Mouse (Mus musculus) heart, embryonic 14.5 days (tissue): ENCODE data around the gene Nsmf. TPM values are rescaled to one million over a fixed set of nuclear protein-coding genes. Genes with fewer than 3 reads are reported as not detected.

ENCODE experiments used
- ATAC-seq: fragments of 200-750 bp; cut with Nextera tagmentation; 2 replicates; pipeline ENCODE4 v1.8.0; 2017; ENCODE audit warnings: low read depth, moderate TSS enrichment; ENCODE audit not compliant: insufficient number of reproducible peaks, insufficient read depth, low FRiP score
- H3K27ac ChIP-seq, 2 experiments: fragments of 200-500 bp in 1 of 2; fragments of 300-500 bp in 1 of 2; sonication (generic) in 1 of 2; replicated peaks in 1 of 2; 2 replicates each; pipeline ENCODE4 v1.5.1; 2012 to 2014; ENCODE audit warnings: low read depth in 2 of 2, low read length in 2 of 2, control low read depth in 1 of 2, mild to moderate bottlenecking in 1 of 2, mixed read lengths in 1 of 2; ENCODE audit not compliant: control insufficient read depth in 1 of 2, insufficient read depth in 1 of 2
- H3K27me3 ChIP-seq: fragments of 300-500 bp; sonication (generic); 2 replicates; pipeline ENCODE4 v1.6.1; 2014; ENCODE audit warnings: mild to moderate bottlenecking, low read length, control low read depth; ENCODE audit not compliant: control insufficient read depth, insufficient read depth
- H3K36me3 ChIP-seq: fragments of 300-500 bp; sonication (generic); 2 replicates; pipeline ENCODE4 v1.6.1; 2014; ENCODE audit warnings: mild to moderate bottlenecking, control low read depth, low read length, mixed read lengths; ENCODE audit not compliant: control insufficient read depth, insufficient read depth
- H3K4me1 ChIP-seq, 2 experiments: fragments of 200-500 bp in 1 of 2; fragments of 300-500 bp in 1 of 2; sonication (generic) in 1 of 2; 2 replicates each; pipeline ENCODE4 v1.6.1; 2012 to 2014; ENCODE audit warnings: low read length in 2 of 2, control low read depth in 1 of 2, mixed read lengths in 1 of 2; ENCODE audit not compliant: control insufficient read depth in 2 of 2, insufficient read depth in 2 of 2
- H3K4me2 ChIP-seq: fragments of 300-500 bp; sonication (generic); 2 replicates; pipeline ENCODE4 v1.6.1; 2014; ENCODE audit warnings: mild to moderate bottlenecking, low read length
- H3K4me3 ChIP-seq, 2 experiments: fragments of 200-500 bp in 1 of 2; fragments of 300-500 bp in 1 of 2; sonication (generic) in 1 of 2; 2 replicates each; pipeline ENCODE4 v1.5.1; 2012 to 2014; ENCODE audit warnings: low read length in 2 of 2, mild to moderate bottlenecking in 2 of 2, control low read depth in 1 of 2, low read depth in 1 of 2, moderate library complexity in 1 of 2; ENCODE audit not compliant: control insufficient read depth in 1 of 2, insufficient read depth in 1 of 2
- H3K9ac ChIP-seq: fragments of 300-500 bp; sonication (generic); 2 replicates; pipeline ENCODE4 v1.6.1; 2014; ENCODE audit warnings: mild to moderate bottlenecking, low read length
- H3K9me3 ChIP-seq: fragments of 300-500 bp; sonication (generic); 2 replicates; pipeline ENCODE4 v1.6.1; 2016; ENCODE audit warnings: low read length, control low read depth; ENCODE audit not compliant: control insufficient read depth
- WGBS: fragments of 180-500 bp; shearing (Covaris S2); extraction: QIAGEN DNeasy Blood & Tissue Kit; methylation state at CpG from one replicate; pipeline ENCODE4 v1.1.7; 2014; 5-methylcytosine and 5-hydroxymethylcytosine counted together
- polyA plus RNA-seq: library from polyadenylated mRNA; unstranded; fragments of >200 nt; fragmentation: Nextera tagmentation; extraction: Ambion mirVana; gene quantifications from 2 replicates; pipeline ENCODE4 v1.2.1, GENCODE M21; 2014

Gene Nsmf
- polyA plus RNA-seq, 1 experiment from 2014 or later: 48.1 TPM

DNA sequence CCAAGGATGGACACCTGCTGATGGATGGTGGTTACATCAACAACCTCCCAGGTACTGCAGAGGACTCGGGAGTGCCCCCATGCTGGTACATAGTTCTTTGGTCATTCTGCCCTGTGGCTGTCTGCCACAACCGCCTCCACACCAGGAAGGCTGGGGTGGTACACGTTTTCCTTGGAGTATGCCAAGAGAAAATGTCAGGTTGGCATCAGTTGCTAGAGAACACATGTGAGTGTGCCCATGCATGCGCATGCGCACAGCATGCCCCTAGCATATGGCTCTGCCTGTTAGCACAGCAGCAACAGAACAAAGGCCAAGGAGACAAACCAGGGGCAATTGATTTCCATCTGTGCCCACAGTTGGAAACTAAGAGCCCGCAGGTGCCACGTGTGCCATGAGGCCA lies 3.2 kb upstream of the Nsmf start:
- peaks cover 9 to 10% of the 10 kb centered on the region in 2 experiments for H3K4me1 ChIP-seq
- H3K4me3 ChIP-seq: no peak overlapping the region
- WGBS: 91% methylated on average over 7 of the region's 7 CpGs
- 0 out of 2 replicates have a peak, but pooled peaks cover 5% of the 10 kb centered on the region for H3K36me3 ChIP-seq
- no peak overlapping the region for H3K9ac ChIP-seq
- no peak overlapping the region for H3K4me2 ChIP-seq
- H3K27ac ChIP-seq: no peak overlapping the region
- no peak for ATAC-seq
- H3K9me3 ChIP-seq: no peaks in the 10 kb centered on the region
- H3K27me3 ChIP-seq: no peaks in the 10 kb centered on the region

DNA sequence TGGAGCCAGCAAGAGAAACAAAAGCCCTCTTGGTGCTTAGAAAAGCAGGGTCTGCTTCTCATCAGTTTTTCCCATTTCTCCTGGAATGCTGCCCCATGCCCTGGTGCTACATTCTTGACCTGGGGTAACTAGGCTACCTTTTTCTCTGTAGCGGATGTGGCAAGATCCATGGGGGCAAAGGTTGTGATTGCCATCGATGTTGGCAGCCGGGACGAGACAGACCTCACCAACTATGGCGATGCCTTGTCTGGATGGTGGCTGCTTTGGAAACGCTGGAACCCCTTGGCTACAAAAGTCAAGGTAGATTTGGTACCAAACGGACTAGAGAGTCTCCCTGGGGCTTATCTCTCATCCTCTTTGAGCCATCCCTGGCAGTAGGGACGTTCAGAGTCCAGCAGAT lies 2.7 kb upstream of the Nsmf start:
- no peaks in the 10 kb centered on the region for H3K9me3 ChIP-seq

DNA sequence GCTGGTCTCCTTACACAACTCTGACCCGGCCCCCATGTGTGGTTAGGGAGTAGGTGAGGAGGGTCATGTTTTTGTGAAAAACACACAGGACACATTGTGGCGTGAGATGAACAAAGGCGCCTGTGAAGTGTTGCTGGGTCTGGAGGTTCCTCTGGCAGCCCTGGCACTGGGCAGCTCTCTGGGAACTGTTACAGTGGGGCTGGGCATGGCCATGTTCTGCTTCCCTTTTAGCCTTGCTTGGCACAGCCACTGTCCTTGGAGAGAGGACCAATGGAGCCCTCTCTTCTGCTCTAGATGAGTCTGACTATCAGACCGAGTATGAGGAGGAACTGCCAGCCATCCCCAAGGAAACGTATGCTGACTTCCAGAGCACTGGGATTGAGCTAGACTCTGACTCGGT lies 1.1 kb upstream of the Nsmf start:
- no peak overlapping the region for H3K9ac ChIP-seq
- H3K4me2 ChIP-seq: no peak overlapping the region
- H3K36me3 ChIP-seq: peaks cover 20% of the 10 kb centered on the region
- H3K27me3 ChIP-seq: no peaks in the 10 kb centered on the region
- peaks cover 9 to 10% of the 10 kb centered on the region in 2 experiments for H3K4me1 ChIP-seq
- no peak overlapping the region for H3K4me3 ChIP-seq
- H3K9me3 ChIP-seq: no peaks in the 10 kb centered on the region
- ATAC-seq: no peak
- WGBS: 80% methylated on average over 6 of the region's 6 CpGs
- H3K27ac ChIP-seq: no peak overlapping the region

More for the DNA sequence above, 2.7 kb upstream of the Nsmf start:
- ATAC-seq: no peak
- H3K4me2 ChIP-seq: no peak overlapping the region
- no peak overlapping the region for H3K9ac ChIP-seq
- 85% methylated on average over 8 of the region's 8 CpGs for WGBS
- no peak overlapping the region for H3K4me3 ChIP-seq
- H3K27ac ChIP-seq: no peak overlapping the region
- H3K36me3 ChIP-seq: peaks cover 9% of the 10 kb centered on the region; the same call in 1 of the 2 replicates
- no peaks in the 10 kb centered on the region for H3K27me3 ChIP-seq
- H3K4me1 ChIP-seq: peaks cover 9 to 10% of the 10 kb centered on the region in 2 experiments

DNA sequence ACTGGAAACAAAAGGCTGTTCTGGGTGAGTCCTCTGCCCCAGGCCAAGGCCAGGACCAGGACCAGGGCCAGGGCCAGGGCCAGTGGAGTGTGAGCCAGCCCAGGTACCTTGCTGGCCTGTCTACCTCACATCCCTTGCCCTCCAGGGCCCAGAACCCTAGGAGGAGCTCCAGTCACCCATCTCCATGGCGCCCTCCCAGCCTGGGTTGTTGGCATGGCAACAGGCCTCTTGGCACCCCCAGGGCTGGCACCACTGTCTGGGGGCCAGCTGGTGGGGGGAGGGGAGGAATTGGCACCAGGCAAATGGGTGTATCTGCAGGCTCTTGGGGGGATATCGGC lies 882 bp downstream of the Nsmf start:
- Histone ChIP-seq H3K4me3 (peak overlapping the region; percentile 57 to 88), H3K27ac (no peak overlapping the region), H3K27me3 (no peaks in the 10 kb centered on the region), H3K36me3 (peaks cover 33% of the 10 kb centered on the region), H3K9ac (peak overlapping the region; percentile 77), H3K4me2 (peak overlapping the region; percentile 79), H3K4me1 (peaks cover 9 to 10% of the 10 kb centered on the region in 2 experiments), H3K9me3 (no peaks in the 10 kb centered on the region)
- 36% methylated on average over 2 of the region's 2 CpGs for WGBS
- ATAC-seq: no peak

DNA sequence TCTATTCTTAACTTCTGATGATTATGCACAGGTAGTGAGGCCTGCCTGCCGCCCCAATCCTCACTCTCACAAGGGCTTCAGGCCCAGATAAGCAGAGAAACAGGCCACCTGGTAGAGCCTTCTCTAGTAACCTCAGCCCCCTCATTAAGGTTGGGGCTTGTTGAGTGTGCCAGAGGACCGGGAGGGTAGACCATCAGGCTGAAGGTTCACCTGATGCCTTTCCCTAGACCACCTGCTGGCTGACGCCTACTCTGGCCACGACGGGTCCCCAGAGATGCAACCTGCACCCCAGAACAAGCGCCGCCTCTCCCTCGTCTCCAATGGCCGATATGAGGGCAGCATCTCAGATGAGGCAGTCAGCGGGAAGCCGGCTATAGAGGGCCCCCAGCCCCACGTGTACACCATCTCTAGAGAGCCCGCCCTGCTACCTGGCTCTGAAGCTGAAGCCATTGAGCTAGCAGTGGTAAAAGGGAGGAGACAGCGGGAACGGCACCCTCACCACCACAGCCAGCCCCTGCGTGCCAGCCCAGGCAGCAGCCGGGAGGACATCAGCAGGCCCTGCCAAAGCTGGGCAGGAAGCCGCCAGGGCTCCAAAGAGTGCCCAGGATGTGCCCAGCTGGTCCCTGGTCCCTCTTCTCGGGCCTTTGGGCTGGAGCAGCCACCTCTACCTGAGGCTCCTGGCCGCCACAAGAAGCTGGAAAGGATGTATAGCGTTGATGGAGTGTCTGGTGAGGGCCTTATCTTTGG lies 1.4 kb downstream of the Nsmf start:
- Histone ChIP-seq H3K36me3 (peaks cover 38% of the 10 kb centered on the region), H3K27me3 (no peaks in the 10 kb centered on the region), H3K9ac (no peak overlapping the region), H3K4me2 (peak overlapping the region; percentile 79), H3K4me3 (no peak overlapping the region), H3K4me1 (peaks cover 9 to 10% of the 10 kb centered on the region in 2 experiments), H3K27ac (no peak overlapping the region), H3K9me3 (no peaks in the 10 kb centered on the region)
- 85% methylated on average over 21 of the region's 21 CpGs for whole genome bisulfite sequencing
- ATAC-seq: no peak

DNA sequence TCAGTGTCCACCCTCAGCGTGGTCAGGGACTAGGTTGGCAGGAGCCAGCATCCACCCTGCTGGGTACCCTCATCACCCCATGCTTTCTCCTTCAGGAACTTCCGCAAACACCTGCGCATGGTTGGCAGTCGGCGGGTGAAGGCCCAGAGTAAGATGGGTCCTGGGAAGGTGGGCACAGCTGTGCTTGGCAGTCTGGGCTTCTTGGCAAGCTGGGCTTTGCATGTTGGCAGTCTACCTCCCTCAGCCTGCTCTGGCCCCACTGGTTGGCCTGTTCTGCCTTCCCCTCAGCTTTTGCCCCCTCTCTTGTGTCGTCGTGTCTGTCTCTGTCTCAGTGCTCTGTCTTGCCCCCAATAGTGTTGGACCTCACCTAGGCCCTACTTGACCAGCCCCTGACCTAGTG lies 4.8 kb downstream of the Nsmf start:
- 90% methylated on average over 7 of the region's 7 CpGs for WGBS
- H3K27me3 ChIP-seq: no peaks in the 10 kb centered on the region
- H3K9ac ChIP-seq: no peak overlapping the region
- no peak for ATAC-seq
- H3K9me3 ChIP-seq: no peaks in the 10 kb centered on the region
- peaks cover 9 to 10% of the 10 kb centered on the region in 2 experiments for H3K4me1 ChIP-seq
- H3K36me3 ChIP-seq: peaks cover 56% of the 10 kb centered on the region
- H3K4me3 ChIP-seq: no peak overlapping the region
- H3K4me2 ChIP-seq: no peak overlapping the region
- no peak overlapping the region for H3K27ac ChIP-seq

DNA sequence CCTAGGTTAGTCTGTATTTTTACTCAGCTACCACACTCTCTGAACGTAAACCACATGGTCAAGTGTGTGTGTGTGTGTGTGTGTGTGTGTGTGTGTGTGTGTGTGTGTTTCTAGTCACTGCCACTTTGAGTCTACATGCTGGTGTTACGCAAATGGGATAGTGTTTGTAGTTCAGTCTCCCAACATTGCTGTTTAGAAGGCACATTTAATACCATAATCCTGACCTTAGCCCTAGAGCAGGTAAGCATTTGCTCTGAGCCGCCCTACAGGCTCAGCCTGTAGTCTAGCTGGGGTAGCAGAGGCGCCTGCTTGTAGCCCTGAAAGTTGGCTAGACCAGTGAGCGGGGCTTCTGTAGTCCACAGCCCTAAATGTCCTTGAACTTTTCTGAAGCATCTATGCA lies 9.4 kb downstream of the Nsmf start:
- WGBS: 88% methylated on average over 5 of the region's 5 CpGs
- Histone ChIP-seq H3K9me3 (no peaks in the 10 kb centered on the region), H3K27ac (no peak overlapping the region), H3K27me3 (no peaks in the 10 kb centered on the region), H3K9ac (no peak overlapping the region), H3K4me3 (no peak overlapping the region), H3K4me2 (no peak overlapping the region), H3K4me1 (no peaks in the 10 kb centered on the region), H3K36me3 (peaks cover 37% of the 10 kb centered on the region)
- ATAC-seq: no peak

DNA sequence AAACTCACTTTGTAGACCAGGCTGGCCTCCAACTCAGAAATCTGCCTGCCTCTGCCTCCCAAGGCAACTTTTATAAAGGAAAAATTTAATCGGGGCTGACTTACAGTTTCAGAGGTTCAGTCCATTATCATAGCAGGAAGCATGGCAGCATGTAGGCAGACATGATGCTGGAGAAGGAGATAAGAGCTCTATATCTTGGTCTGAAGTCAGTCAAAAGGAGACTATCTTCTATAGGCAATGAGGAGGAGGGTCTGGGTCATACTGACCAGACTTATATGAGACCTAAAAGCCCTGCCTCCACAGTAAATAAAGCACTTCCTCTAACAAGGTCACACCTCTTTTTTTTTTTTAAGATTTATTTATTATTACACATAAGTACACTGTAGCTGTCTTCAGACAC lies 10.1 kb downstream of the Nsmf start:
- ATAC-seq: no peak
- H3K9ac ChIP-seq: no peak overlapping the region
- H3K4me2 ChIP-seq: no peak overlapping the region
- WGBS: 82% methylated on average over 1 of the region's 1 CpGs
- H3K4me1 ChIP-seq: no peaks in the 10 kb centered on the region
- H3K27ac ChIP-seq: no peak overlapping the region
- no peaks in the 10 kb centered on the region for H3K27me3 ChIP-seq
- H3K36me3 ChIP-seq: peaks cover 33% of the 10 kb centered on the region
- no peak overlapping the region for H3K4me3 ChIP-seq
- no peaks in the 10 kb centered on the region for H3K9me3 ChIP-seq
